Mouse (Mus musculus): ENCODE data around the gene Chrnb1.

DNA sequence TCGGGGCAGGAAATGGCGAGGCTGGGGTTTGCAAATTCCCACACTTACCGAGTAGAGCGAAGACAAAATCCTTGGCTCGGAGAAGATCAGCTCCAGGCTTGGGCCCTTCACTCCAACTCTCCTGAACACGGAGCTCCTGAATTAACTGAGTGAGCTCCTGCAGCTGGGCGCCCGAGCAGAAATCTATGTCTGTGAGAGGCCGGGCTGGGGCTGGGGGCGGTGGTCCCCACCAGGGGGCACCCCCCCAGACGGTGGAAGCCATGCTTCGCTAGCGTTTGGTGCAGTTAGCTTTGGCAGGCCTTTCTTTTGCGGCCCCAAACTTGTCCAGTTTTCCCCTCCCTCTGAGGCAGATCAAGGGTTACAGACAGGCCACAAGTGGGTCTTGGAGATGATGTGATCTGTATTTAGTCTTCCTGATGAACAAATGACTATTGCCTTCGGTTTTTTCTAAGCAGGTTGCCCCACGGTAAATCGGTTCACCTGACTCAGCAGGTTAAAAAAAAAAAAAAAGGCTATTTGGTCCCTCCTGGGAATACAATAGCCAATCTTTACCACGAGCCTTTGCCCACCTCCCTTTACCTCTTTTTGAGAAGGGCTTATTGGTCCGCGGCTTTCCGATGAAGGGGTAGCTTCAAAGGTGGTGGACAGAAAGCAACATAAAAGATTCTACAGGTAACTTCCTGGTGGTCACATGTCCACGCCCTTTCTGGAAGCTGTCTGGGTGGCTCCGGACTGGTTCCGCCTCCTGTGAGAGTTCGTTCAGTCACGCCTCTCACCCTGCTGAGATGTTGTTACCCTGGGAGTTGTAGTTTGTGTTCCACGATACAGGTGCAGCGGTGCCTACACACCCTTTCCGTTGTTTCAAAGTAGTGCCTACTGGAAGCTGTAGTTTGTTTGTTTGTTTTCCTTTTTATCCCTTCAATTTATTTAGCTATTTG lies 9.5 kb upstream of the Chrnb1 start, which contains the start of gene Tmem102:
- TF ChIP-seq POLR2A (IDR thresholded peaks at IDR 0.05; ENCODE audit: low read depth, low read length) (no peak), CTCF (conservative IDR thresholded peaks at IDR 0.05; ENCODE audit: insufficient read depth, insufficient read length, low read depth, low read length) (no peak)
